Mouse (Mus musculus) liver, adult (tissue): ENCODE results near the gene Samd4b.
"Not testable (repeated sequence)": the region's sequence is repeated elsewhere in the genome, so short reads cannot be mapped to it uniquely, and the experiment has no call there.

Experiments
- GATA4 ChIP-seq: IDR thresholded peaks from 2 replicates; pipeline ENCODE4 v1.6.1; 2014; ENCODE audit warnings: mild to moderate bottlenecking, low read length; ENCODE audit not compliant: insufficient replicate concordance

Samd4b gene

DNA sequence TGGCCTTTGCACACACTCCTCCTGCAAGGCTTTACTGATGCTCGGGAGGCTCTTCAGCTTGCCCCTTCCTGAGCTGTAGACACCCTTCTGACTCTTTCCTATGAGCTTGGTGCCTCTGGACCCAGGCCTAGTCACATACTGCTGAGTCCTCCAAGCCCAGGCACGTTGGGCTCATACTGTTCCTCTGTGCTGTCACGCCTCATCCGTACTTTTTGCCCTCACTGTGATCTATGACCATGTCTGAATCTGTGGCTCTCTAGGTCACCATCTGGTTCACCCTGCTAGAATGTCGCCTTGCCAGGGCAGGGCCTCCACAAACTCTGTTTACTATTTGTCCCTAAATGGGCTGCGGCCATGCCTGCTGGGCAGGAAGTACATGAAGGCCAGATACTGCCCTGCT is 44.9 kb downstream of the Samd4b start:
- no peak for TF ChIP-seq GATA4

DNA sequence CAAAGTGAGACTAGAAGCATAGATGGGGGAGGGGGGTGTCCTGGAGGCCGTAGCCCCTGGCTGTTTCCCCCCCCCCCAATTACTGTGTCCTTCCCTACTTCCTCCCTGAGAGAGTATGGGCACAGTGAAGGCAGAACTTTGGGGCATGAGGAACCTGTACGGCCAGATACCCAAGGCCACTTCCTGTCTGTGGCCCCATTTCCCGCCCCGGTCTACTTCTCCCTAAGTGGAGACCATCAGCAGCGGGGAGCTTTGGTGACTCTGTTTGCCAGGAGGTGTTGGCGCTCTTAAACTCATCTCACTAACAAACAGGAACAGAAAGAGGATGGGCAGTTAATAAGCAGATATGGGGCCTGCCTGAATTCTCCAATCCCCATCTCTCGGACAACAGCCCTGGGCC is 50.3 kb downstream of the Samd4b start:
- TF ChIP-seq GATA4, result no peak

DNA sequence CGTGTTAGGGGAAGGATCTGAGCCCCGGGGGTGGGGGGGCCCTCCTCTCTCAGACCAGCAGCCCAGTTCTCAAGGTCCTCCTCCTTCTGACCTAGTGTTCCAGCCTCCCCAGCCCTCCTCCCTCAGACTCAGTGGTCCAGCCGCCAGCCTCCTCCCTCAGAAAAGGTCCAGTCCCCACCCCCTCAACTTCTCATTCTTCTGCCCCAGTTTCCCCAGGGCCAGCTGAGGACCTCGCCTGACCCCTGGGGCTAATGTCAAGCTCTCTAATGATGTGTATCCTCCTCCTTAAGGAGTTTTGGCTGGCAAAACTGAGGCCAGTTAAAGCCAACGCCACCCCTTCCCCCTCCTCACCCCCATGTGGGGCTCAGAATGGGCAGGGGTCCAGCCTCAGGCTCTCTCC is 50.8 kb downstream of the Samd4b start, which contains the start of gene Nccrp1:
TSS of gene Nccrp1 (minus strand) at position 101 of the 400 bp plus-strand sequence.
- TF ChIP-seq GATA4, result no peak

DNA sequence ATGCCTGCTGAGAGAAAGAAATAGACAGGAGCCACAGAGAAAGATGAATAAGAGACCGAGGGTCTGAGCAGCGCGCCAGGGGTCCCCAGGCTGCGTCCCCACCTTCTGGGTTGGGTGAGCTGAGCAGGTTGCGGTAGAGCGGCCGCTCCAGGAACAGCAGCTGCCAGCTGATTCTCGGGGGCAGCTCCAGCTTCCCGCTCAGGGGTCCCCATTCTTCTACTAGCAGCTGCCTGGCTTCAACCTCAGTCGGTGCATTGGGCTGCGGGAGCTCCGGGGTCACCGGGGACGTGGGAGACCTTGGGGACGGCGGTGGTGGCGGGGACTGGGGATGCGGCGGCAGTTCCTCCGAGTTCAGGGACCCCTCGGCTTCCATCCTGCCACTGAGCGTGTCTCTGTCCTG is 51.3 kb downstream of the Samd4b start:
- TF ChIP-seq GATA4, result no peak

DNA sequence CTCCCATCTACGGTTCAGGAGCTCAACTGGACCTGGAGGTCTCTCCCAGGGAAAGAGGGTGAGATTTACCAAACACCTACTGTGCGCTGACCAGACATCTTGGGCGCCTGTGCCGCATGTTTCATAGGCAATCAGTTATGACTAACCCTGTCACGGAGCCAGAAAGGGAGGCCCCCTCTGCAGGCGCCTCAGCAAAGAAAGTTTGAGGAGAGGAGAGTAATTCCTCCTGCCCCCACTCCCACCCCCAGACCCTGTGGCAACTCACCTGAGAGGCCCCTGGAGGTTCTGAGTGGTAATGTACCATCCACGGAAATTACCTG is 52.1 kb downstream of the Samd4b start:
- TF ChIP-seq GATA4, result no peak

DNA sequence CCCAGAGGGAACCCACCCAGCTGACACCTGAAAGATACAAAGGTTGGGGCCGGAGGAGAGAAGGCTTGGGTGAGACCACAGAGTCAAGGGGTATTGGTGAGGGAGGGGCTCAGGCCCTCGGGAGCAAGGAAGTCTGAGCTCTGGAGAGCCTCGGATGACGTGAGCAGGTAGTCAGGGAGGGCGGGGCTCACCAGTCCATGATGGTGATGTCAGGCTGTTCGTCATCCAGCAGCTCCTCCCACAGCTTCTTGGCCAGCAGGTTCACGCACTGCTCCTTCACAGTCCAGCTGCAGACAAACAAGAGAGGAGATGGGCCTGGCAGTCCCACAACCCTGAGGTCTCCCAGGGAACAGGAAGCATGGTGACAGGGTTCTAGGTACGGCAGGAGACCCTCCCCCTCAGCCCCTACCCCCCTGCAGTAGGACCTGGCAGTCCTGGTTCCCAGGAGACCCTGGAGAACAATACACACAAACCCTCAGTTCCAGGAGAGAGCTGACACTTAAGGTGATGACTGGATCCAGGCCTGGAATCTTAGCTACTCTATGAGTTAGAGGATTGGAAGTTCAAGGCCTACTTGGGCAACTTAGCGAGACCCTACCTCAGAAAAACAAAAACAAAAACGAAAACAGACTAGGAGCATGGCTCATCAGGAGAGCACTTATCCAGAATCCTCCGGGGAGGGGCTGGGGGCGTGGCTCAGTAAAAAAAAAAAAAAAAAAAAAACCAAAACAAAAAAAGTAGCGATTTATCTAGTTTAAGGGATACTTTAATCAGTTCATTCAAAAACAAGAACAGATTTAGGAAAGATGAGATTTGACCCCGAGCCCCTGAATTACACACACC is 52.7 kb downstream of the Samd4b start:
- no peak for TF ChIP-seq GATA4

DNA sequence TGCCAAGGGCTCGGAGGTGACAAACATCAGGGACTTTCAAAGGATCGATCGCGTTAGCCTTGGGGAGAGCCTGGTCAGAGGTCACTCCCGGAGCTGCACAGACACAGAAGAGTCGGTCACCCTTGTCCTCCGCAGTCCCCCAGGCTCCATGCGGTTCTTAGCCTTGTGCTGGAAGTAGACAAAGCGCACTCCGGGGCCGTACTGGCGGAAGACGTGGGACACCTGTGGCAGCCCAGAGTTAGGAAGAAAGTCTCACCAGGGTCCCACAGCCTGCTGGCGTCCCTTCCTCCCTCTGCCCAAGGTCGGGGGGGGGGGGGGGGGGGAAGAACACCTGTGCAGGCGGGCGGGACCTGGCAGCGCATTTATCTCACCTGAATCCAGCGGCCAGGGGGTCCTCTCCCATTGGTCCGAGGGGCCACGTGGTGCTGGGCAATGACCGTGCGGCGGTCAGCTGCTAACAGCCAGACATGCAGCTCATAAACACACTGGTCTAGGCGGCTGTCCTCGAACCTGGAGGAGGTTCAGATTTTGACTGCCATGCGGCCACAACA is 53.8 kb downstream of the Samd4b start:
- no peak for TF ChIP-seq GATA4

DNA sequence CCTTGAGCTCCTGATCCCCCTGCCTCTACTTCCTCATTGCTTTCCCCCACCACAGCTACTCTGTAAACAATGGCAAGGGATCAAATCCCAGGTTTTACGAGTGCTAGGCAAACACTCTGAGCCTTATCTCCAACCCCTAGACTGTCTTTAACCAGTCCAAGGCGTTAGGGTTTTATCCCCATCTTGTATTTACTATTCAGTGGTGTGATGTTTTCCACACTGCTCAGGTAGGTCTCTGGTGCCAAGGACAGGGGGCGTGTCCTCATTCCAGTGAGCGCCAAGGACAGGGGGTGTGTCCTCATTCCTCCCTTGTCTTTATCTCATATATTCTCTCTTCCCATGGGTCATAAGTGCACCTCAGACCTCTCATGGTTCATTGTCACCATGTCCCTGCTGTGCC is 57.4 kb downstream of the Samd4b start, which contains the start of gene Sycn:
TSS of gene Sycn (plus strand) at position 360 of the 400 bp plus-strand sequence.
- TF ChIP-seq GATA4, result no peak

DNA sequence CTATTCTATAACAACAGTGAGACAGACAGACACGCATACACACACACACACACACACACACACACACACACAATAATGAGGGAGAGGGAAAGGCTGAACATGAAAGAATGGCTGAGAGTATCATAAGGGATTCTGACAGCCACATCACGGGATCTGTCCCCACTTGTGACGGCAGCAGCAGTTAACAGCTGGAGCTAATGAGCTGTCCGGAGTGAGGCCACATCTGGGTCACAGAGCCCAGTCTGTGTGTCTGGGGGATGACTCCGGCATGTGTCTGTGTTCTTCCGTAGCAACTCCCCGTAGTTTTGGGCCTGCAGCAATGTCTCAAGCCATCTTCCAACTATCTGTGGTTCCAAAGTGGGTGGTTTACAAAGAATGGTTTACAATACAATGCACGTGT is 65.9 kb downstream of the Samd4b start:
- TF ChIP-seq GATA4, result no peak

DNA sequence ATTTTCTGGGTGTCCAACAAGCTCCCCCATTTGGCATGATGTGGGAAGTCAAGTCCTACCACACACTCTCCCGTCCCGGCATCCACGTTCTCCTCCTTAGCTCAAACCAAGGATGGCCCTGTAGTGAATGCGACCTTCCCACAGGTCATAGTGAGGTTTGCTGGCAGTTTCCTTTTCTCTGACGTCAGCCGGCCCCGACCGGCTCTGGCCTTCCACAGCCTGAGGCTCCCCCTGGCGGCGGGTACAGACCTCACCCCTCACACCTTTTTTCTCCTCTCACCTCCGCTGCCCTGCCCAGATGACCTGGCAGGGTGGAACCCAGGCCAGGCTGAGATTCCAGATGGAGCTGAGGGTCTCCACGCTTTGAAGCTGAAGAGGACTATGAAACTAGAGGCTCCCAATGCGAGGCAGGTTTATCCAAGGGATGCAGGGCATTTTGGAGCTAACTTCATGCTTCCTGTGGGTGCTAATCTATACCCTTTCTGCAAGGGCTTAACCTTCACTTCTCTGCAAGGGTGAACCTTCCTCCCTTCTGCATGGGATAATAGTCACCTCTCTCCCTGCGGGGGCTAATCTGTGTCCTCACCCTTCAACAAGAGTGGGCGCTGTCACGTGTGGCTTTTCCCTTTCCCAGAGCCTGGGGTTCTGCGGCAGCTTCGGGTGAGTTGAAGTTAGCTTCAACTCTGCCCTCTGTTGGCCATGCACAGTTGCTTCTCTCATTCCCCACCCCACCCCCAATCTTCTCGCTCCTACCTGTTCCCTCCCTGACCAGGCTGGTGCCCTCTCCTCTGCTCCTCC is 69.8 kb downstream of the Samd4b start:
- TF ChIP-seq GATA4, result no peak

DNA sequence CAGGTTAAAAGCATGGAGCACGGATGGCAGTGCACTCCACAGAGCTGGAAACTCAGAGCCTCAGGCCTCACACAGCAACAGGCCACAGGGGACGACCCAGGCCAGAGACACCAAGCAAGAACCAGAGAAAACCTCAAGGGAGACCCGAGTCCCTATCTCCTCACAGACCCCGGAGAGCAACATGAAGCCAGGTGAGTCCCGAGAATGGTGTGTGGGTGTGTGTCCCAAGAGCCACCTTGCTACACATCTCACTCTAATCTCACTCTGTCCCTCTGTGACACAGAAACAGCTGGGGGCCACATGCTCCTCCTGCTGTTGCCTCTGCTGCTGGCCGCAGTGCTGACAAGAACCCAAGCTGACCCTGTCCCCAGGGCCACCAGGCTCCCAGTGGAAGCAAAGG is 75.4 kb downstream of the Samd4b start, which contains the start of gene Ifnl3:
TSS of gene Ifnl3 (plus strand) at position 301 of the 400 bp plus-strand sequence.
- not testable (repeated sequence) for TF ChIP-seq GATA4

DNA sequence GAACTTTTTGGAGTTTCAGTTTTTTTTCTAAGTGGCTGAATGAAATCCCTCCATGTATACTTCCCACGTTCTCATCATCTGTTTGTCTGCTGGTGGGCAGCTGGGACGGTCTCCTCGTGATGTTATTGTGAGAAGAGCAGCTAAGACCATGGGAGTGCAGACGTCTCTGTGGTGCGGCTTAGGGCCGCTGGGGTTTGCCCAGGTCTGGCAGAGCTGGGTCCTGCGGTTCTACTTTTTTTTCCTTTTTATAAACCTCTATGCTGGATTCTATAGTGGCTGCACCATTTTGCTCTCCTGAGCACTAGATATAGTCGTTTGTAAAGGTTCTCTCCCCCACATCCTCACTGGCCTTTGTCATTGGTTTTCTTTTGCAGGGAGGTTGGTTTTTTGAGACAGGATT is 86.5 kb downstream of the Samd4b start:
- no peak for TF ChIP-seq GATA4

DNA sequence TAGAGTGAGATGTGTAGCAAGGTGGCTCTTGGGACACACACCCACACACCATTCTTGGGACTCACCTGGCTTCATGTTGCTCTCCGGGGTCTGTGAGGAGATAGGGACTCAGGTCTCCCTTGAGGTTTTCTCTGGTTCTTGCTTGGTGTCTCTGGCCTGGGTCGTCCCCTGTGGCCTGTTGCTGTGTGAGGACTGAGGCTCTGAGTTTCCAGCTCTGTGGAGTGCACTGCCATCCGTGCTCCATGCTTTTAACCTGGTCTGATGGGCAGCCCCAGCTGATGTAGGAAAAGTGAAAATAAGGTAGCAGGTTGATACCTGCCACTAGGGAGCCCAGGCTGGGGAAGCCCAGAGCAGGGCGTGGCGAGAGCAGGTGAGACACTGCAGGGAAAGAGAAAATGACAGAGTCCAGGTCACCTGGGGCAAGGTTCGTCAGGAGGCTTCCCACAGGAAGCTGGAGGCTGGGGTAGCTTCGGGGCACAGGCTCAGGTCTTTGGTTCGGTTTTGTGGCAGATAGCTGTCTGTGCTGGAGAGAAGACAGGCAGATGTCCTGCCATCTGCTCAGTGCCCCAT is 87.5 kb downstream of the Samd4b start, which contains the start of gene Ifnl2:
TSS of gene Ifnl2 (minus strand) at position 51 of the 570 bp plus-strand sequence.
- not testable (repeated sequence) for TF ChIP-seq GATA4

DNA sequence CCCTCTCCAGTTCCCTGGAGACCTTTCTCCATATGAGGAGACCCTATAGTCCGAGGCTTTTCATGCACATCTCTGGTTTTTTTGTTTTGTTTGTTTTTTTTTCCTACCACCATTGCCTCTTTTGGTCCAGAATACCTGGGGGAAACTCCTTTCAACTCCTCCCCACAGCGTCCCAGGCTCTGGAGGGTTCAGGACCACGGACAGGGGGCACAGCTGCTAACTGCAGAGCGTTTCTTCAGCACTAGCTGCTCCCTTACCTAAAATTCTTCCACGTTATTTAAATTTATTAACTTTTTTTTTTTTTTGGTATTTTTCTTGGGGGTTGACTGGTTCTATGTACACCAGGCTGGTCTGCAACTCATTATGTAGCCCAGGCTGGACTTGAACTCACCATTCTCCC is 92.4 kb downstream of the Samd4b start:
- no peak for TF ChIP-seq GATA4

DNA sequence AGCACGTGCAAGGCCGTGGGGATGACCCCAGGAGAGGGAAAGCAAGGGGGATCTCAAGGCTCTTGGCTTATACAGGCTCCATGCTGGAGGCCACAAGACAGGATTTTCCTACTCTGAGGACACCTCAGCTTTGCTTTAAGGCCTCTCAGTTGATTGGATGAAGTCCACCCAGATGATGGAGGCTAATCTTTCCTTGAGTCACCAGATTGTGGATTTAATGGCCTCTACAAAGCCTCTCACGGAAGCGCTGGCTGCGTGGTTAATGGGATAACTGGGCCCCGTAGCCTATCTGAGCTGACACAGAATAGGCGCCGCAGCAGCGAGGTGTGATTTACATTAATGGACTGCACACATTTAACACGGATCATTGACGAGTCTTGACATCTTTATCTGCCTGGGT is 102.5 kb downstream of the Samd4b start:
- TF ChIP-seq GATA4, result no peak
